Mouse (Mus musculus): Measurements from ENCODE around the gene B3gntl1.

B3gntl1 gene

DNA sequence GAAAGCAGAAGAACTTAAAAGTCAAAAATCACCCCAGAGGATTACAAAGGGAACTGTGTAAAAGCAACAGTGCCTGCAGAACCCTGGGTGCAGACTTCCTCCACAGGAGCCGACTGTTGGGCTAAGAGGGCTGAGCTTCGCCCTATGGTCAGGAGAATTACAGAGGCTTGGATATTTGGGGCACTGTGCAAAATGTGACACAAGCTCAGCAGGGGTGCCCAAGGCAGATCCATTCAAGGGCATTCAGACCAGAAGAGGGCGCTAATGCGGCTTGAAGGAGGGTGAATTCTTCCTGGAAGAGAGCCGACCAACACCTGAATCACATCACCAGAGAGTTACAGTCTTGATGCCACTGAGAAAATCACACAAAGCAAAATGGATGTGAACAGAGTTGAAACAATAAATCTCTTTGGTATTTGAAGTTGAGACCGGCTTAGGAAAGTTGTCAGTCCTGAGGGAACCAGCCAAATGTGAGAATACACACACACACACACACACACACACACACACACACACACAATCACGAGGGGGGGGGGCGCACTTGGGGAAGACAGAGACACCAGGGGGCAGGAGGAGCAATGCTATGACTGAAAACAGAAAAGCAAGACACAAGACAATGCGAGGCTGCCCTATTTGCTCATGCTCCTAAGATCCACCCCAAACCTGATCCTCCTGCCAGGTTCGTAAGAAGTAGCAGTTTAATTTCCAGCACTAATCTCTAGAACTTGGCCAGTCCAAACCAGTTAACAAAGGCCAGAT, 20.2 kb downstream of the B3gntl1 start:
- in situ Hi-C loops (cut with MboI; ENCODE audit: low pct_unique_long_range_greater_than_20kb in 1 of 2, low sequenced_read_pairs in 2 of 2, unreplicated experiment in 1 of 2): no loop called here

DNA sequence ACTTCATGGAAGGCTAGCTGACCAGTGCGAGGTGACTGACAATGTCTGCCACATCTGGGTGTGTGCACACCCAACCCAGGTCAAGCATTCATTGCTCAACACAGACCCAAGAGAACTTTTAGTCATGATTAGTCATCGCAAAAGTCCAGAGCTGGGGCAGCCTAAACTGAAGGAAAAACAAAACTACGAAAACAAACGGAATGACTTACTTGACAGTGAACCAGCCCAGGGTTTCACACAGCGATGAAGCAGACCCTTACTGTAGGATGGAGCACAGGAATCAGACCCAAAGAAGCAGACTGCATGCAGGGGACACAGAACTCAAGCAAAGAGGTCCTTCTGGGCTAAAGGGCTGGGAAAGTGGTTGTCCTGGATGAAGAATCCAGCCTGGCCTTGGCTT, 21.0 kb downstream of the B3gntl1 start:
- in situ Hi-C loops (cut with MboI; ENCODE audit: low pct_unique_long_range_greater_than_20kb in 1 of 2, low sequenced_read_pairs in 2 of 2, unreplicated experiment in 1 of 2): no loop called here

DNA sequence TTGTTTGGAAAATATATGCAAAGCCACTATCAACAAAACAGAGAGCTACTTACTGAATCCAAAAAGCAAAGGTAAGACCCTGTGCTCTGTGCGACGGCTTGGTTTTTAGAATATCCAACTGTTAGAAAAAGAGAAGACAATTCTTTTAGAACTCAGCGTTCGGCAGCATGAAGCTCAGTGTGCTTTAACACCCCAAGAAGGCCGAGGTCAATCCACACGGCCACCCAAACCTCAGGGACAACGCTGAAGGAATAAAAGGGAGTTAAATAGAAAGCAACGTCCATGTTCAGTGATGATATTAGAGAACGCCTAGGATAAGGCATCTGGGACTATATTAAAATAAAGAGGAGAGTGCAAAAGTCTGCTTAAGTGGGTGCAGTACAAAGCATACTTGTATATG, 21.4 kb downstream of the B3gntl1 start:
- in situ Hi-C loops (cut with MboI; ENCODE audit: low pct_unique_long_range_greater_than_20kb in 1 of 2, low sequenced_read_pairs in 2 of 2, unreplicated experiment in 1 of 2): no loop called here

DNA sequence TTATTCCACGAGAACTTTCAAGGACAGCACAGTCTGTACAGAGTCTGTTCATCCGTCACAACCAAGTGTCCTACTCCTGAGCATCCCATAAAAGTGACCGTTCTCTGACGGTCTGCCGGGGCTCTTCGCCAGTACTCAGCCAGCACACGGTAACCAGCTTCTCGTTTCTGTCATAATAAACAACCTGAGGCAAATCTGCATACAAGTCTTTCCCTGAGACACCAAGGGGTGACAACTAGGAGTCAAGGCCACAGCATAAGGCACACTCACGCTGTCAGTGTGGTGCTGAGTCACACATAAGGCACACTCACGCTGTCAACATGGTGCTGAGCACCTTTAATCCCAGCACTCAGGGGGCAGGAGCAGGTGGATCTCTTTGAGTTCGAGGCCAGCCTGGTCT, 22.3 kb downstream of the B3gntl1 start:
- in situ Hi-C loops (cut with MboI; ENCODE audit: low pct_unique_long_range_greater_than_20kb in 1 of 2, low sequenced_read_pairs in 2 of 2, unreplicated experiment in 1 of 2): no loop called here

DNA sequence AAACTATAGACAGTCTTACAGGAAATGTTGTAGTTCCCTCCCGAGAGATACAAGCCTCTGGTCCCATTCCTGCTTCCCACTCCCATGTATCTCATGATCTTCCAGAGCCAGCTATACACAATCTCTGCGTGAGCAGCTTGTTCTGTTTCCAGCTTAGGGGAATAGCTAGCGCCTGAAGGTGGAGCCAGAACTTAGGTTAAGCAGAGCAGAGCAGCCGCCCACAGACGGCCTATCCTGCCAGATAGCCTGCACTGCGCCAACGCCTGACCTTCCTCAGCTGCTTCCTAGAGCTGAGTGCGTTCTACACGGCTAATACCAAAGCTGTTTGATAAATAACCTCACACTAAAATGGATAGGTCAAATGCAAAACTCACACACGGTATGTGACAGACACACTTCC, 23.1 kb downstream of the B3gntl1 start:
- in situ Hi-C loops (cut with MboI; ENCODE audit: low pct_unique_long_range_greater_than_20kb in 1 of 2, low sequenced_read_pairs in 2 of 2, unreplicated experiment in 1 of 2): no loop called here

DNA sequence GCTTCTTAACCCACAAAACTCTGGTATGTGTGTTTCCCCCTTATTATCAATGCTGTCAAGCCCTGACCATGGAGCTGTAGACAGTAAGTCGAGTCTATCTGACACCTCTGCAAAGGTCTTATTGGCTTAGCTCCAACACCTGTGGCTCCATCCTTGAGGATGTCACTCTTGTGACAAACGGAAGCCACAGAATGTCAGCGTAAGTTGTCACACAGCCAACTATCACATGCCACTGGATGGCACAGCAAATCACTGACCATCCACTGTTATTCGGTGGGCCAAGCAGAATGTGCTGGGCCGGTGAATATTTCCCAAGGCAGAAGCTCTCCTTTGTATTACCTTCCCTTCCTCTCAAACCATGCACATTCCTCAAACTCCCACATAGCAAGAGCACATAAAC, 24.8 kb downstream of the B3gntl1 start:
- in situ Hi-C loops (cut with MboI; ENCODE audit: low pct_unique_long_range_greater_than_20kb in 1 of 2, low sequenced_read_pairs in 2 of 2, unreplicated experiment in 1 of 2): no loop called here

DNA sequence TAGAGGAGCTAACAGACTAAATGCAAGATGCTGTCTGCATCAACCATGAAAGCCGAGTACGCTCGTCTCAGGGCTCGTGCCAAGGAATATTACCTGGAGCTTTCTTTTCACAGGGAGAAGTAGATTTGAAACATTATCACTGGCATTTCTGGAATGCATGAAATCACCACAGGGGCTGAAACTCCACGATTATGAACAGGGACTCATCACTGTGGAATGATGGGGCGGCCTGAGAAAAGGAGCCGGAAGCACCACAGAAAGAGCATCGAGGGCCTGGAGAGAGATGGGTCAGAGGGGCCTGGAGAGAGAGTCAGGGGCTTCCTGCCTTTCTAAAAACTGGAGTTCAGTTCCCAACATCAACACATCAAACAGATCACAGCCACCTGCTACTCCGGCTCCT, 25.6 kb downstream of the B3gntl1 start:
- in situ Hi-C loops (cut with MboI; ENCODE audit: low pct_unique_long_range_greater_than_20kb in 1 of 2, low sequenced_read_pairs in 2 of 2, unreplicated experiment in 1 of 2): no loop called here

DNA sequence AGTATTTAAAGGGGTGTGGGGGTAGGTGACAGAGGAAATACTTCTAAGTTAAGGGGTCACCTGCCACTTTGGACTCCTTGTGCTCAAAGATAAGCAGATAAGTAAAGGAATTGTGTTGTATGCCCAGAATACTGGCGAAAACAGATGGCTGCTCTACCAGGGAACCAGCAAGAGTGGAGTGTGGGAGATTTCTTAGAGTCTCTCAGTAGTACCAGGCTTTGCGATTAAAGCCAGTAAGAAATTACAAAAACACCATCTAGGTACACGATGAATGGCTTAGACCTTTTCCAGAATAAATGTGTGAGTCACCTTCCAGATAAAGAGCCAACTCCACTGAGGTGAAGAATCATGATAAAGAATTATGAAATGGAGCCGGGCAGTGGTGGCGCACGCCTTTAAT, 27.6 kb downstream of the B3gntl1 start:
- in situ Hi-C loops (cut with MboI; ENCODE audit: low pct_unique_long_range_greater_than_20kb in 1 of 2, low sequenced_read_pairs in 2 of 2, unreplicated experiment in 1 of 2): no loop called here

DNA sequence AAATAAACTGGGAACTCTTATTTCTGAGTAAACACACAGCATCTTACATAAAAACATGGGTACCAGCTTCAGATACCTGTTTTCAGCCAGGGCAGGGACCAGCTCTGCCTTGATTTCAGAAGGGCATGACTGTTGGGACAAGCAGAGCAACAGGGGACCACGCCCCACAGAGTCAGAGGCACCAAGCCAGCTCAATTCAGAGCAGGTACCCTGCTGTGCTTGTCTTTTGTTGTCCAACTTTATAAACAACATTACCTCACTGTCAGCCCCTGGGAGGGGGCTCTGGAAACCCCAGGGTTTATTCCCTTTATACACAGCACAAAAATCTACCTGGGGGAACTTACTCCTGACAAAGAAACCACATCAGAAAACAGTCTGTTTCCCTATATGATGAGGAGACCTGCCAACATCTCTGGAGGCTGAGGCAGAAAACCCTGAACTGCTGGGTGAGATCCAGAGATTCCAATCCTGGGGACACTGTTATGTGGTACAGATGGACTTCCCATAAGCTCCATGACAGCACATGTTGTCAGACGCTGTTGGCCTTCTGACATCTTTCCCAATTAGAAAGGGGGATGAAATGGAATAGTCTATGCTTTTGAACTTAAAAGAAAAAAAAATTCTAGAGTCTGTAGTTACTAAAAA, 31.3 kb downstream of the B3gntl1 start:
- in situ Hi-C loops (cut with MboI; ENCODE audit: low pct_unique_long_range_greater_than_20kb in 1 of 2, low sequenced_read_pairs in 2 of 2, unreplicated experiment in 1 of 2): no loop called here

DNA sequence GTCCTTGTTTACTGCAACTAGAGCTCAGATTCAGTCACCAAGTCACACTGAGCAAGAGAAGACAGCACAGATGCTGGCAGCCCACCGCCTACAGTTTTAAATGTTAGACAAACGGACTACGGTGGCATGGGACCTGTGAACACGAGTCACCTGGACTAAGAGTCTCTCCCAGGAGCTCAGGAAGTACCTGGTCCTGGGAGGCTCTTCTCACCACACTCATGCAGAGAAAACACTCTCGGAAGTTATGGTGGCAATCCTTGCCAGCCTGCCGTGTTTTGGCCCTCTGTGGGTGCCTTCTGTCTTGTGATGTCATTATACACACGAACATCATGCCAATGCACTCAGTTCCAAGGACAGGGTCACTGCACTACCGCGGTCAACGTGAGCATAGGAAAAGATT, 36.3 kb downstream of the B3gntl1 start:
- in situ Hi-C loops (cut with MboI; ENCODE audit: low pct_unique_long_range_greater_than_20kb in 1 of 2, low sequenced_read_pairs in 2 of 2, unreplicated experiment in 1 of 2): no loop called here

DNA sequence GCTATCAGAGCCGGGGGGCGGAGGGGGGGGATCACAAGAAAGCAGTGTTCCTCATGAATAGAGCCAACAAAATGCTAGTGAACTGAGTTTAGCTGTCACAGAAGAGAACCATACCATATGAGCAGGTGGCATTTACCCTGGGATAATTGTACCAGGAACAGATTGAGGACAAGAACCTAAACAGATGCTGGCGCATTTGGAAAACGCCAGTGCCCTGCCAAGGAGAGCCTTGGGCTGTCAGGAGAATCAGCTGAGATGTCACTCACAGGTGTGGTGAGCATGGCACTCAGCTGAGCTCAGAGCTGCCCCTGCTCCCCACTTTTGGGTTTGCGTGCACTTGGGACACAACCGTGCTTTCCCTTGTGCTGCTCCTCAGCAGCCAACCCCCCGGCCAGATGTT, 41.5 kb downstream of the B3gntl1 start:
- in situ Hi-C loops (cut with MboI; ENCODE audit: low pct_unique_long_range_greater_than_20kb in 1 of 2, low sequenced_read_pairs in 2 of 2, unreplicated experiment in 1 of 2): no loop called here

DNA sequence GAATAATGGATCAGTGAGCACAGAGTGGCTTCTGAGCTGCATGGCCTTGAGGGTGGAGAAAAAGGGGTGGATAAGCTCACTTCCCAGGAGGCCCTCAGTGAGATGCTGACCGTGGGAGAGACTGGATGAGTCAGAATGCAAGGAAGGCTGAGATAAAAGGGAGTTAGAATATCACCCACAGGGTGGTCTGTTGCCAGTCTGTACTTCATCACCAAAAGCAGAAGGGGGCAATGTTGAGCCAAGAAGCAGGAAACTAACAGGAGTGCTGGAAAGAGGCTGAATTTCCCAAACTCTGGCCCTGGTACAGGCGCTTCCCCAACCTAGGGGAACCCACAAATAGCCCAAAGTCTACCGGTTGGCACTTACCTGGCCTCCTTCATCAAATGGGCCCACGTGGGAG, 42.5 kb downstream of the B3gntl1 start:
- in situ Hi-C loops (cut with MboI; ENCODE audit: low pct_unique_long_range_greater_than_20kb in 1 of 2, low sequenced_read_pairs in 2 of 2, unreplicated experiment in 1 of 2): no loop called here

DNA sequence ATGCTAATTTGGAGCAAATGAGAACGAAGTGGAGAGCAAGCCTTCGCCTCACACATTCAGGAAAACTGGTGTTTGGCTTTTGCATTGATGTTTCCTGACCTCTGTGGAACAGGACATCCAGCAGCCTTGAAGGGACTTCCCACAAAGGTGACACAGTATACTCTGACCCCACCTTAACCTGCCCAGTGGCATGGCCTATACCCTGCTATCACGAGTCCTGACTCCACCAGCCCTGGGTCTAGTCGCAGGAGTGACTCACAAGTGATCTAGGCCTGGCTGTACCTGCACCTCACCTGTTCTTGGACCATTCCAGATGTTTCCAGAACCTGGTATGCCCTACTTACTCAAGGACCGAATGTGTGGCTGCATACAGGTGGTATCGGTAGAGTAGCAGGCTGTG, 43.4 kb downstream of the B3gntl1 start:
- in situ Hi-C loops (cut with MboI; ENCODE audit: low pct_unique_long_range_greater_than_20kb in 1 of 2, low sequenced_read_pairs in 2 of 2, unreplicated experiment in 1 of 2): no loop called here

DNA sequence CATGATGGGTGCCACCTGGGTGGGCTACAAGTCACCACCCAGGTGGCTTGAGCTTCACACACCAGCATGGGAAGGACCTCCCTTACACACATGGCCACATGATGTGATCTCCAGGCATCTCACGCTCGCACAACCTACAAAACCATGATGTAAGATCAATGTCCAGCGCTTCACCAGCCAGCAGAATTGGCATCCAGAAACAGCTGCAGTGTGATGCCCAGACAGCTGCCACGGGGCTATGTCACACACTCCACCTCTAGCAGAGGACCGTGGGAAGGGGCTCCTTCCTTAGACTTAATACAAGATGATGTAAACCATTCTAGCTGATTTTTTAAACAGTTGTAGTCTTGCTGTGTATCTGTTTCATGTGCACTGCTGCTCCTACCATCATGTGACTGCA, 45.4 kb downstream of the B3gntl1 start:
- in situ Hi-C loops (cut with MboI; ENCODE audit: low pct_unique_long_range_greater_than_20kb in 1 of 2, low sequenced_read_pairs in 2 of 2, unreplicated experiment in 1 of 2): no loop called here

DNA sequence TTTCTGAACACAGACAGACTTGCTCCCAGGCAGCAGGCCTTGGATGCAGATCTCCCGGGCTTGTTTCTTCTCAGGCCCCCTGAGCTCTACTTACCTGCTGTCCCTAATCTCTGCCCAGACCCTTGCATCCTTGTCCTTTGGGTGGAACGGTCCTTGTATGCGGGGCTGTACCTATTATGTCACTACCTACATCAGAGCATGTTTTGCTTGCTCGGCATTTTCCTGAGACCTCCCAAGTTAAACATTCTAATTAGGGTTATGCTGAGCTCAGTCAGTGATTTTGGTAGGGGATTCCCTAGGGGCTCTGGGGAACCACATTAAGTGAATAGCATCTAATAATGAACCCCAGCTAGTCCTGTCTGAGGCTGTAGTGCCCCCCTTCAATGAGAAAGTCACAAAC, 47.9 kb downstream of the B3gntl1 start:
- in situ Hi-C loops (cut with MboI; ENCODE audit: low pct_unique_long_range_greater_than_20kb in 1 of 2, low sequenced_read_pairs in 2 of 2, unreplicated experiment in 1 of 2): no loop called here

DNA sequence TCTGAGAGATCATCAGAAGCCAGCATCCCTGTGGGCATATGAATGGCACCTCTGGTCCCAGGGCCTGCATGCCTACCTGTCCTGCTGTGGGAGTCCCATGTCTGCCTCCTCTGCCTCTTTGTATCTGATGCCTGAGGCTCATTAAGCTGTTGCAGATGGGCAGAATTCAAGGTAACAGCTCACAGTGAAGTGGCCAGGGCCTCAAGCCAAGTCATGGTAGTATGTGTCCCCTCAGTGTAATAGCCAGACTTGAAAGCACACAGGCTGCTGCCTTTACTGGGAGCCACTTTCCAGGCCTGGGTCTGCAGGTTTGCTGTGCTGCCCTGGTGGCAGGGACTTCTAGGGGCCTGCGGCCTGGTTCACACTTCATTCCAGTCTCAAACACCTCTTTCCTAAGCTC, 55.6 kb downstream of the B3gntl1 start:
- in situ Hi-C loops (cut with MboI; ENCODE audit: low pct_unique_long_range_greater_than_20kb in 1 of 2, low sequenced_read_pairs in 2 of 2, unreplicated experiment in 1 of 2): no loop called here

DNA sequence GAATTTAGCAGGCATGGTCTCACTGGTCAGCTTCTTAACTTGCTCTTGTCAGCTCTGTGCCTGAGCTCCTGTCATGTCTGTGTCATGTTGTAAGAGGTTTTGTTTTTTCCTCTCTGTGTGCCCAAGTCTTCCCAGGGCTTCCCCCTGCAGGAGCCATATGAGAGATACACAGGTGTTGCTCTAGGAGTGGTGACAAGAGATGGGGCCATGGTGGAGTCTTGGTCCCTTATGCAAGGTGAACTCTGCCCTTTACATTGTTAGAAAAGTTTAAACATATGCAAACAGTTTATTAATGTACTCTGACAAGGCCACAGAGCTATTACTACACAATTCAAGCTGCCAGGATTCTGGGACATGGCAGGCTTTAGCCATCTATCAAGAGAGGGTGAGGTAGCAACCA, 56.5 kb downstream of the B3gntl1 start:
- in situ Hi-C loops (cut with MboI; ENCODE audit: low pct_unique_long_range_greater_than_20kb in 1 of 2, low sequenced_read_pairs in 2 of 2, unreplicated experiment in 1 of 2): no loop called here

DNA sequence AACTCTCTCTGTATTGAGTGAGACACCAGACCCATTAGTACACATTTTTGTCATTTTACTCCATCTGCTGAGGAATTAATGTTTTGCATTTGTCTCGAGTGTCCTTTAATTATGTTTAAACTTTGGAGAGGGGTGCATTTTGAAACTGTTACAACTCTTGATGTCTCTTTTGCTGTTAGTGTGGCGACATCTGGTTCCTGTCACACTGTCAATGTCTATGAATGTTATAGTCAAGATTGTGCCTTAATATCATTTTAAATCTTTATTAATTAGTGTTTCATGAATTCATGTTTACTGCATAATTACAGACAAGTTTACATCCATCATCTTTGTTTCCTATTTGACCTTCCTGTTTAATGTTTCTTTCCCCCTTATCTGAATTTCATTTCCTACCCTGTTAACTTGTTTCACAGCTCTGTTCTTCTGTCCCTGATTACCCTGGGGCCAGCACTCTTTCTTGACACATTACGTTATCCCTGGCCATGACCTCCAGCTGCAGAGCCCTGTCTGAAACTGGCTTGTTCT, 56.9 kb downstream of the B3gntl1 start:
- in situ Hi-C loops (cut with MboI; ENCODE audit: low pct_unique_long_range_greater_than_20kb in 1 of 2, low sequenced_read_pairs in 2 of 2, unreplicated experiment in 1 of 2): no loop called here

DNA sequence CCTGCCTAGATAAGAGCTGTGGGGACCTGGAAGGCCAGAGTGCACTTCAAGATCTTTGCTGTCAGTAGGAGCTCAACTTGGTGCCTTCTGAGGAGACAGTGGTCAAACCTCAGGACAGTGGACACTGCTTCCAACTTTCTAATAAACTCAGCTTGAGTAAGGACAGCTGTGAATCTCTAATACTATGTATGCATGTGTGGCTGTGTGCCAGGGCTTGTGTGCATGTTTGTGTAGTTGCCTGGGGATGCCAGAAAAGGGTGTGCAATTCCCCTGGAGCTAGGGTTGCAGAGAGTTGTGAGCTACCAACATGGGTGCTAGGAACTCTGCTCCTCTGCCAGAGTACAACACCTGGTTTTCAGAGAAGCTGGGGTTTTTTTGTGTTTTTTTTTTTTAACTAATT, 62.0 kb downstream of the B3gntl1 start:
- in situ Hi-C loops (cut with MboI; ENCODE audit: low pct_unique_long_range_greater_than_20kb in 1 of 2, low sequenced_read_pairs in 2 of 2, unreplicated experiment in 1 of 2): no loop called here

DNA sequence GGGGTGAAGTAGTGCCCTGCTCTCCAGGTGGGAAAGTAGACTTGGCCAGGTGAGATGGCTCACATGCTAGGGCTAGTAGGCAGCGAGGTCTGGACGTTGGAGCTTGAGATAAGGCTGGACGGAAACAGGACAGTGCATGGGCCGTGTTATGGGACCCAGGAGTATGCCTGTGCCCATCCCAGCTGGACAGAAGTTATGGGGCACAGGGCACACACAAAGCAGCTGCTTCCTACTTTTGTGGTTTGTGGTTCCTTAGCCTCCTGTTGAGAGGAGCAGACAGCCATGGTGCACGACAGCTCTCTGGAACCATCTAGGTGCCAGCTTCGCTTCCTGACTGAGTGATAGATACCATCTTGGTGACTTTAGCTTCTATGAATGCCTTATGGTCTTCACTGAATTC, 67.3 kb downstream of the B3gntl1 start:
- in situ Hi-C loops (cut with MboI; ENCODE audit: low pct_unique_long_range_greater_than_20kb in 1 of 2, low sequenced_read_pairs in 2 of 2, unreplicated experiment in 1 of 2): no loop called here
